Mouse (Mus musculus): ENCODE measurements around the gene Flt4. TPM values are rescaled to one million over a fixed set of nuclear protein-coding genes. Genes with fewer than 3 reads are reported as not detected.

The Flt4 gene
- polyA plus RNA-seq, 1 experiment from 2014 or later = 2.8 TPM

- H3K4me3 ChIP-seq = no peak overlapping the region
- peaks cover 7% of the 10 kb centered on the region for H3K27me3 ChIP-seq (replicated peaks)
- H3K27ac ChIP-seq = no peak overlapping the region
- no peak overlapping the region for H3K4me2 ChIP-seq (replicated peaks)
- H3K4me1 ChIP-seq = no peaks in the 10 kb centered on the region
- H3K9me3 ChIP-seq = no peaks in the 10 kb centered on the region
- no peaks in the 10 kb centered on the region for H3K36me3 ChIP-seq
- H3K9ac ChIP-seq = no peak overlapping the region
- WGBS = 76% methylated on average over 8 of the region's 8 CpGs
- no peak for ATAC-seq (ENCODE audit: low FRiP score, low read depth)
These were observed 9.4 kb downstream of the Flt4 start for GRCm38 (mm10) chr11:49618476-49618875.

- no peak for ATAC-seq (ENCODE audit: low FRiP score, low read depth)
- Histone ChIP-seq H3K9ac (no peak overlapping the region), H3K9me3 (no peaks in the 10 kb centered on the region), H3K27ac (no peak overlapping the region), H3K4me2 (replicated peaks) (no peak overlapping the region), H3K4me1 (no peaks in the 10 kb centered on the region), H3K4me3 (no peak overlapping the region), H3K36me3 (no peaks in the 10 kb centered on the region), H3K27me3 (replicated peaks) (no peaks in the 10 kb centered on the region)
- 85% methylated on average over 5 of the region's 5 CpGs for WGBS
These were observed 12.9 kb downstream of the Flt4 start for GRCm38 (mm10) chr11:49621953-49622352.

GRCm38 (mm10) chr11:49624156-49624555 lies 15.1 kb downstream of the Flt4 start:
- H3K27ac ChIP-seq = no peak overlapping the region
- no peak overlapping the region for H3K4me3 ChIP-seq
- no peaks in the 10 kb centered on the region for H3K9me3 ChIP-seq
- H3K27me3 ChIP-seq (replicated peaks) = no peaks in the 10 kb centered on the region
- 91% methylated on average over 3 of the region's 3 CpGs for WGBS
- no peaks in the 10 kb centered on the region for H3K4me1 ChIP-seq
- H3K9ac ChIP-seq = no peak overlapping the region
- no peak for ATAC-seq (ENCODE audit: low FRiP score, low read depth)
- no peak overlapping the region for H3K4me2 ChIP-seq (replicated peaks)
- no peaks in the 10 kb centered on the region for H3K36me3 ChIP-seq

- WGBS = 66% methylated on average over 15 of the region's 15 CpGs
- H3K4me2 ChIP-seq (replicated peaks) = no peak overlapping the region
- H3K27me3 ChIP-seq (replicated peaks) = no peaks in the 10 kb centered on the region
- no peak overlapping the region for H3K27ac ChIP-seq
- no peak for ATAC-seq (ENCODE audit: low FRiP score, low read depth)
- H3K4me1 ChIP-seq = no peaks in the 10 kb centered on the region
- H3K9ac ChIP-seq = no peak overlapping the region
- H3K9me3 ChIP-seq = no peaks in the 10 kb centered on the region
- no peaks in the 10 kb centered on the region for H3K36me3 ChIP-seq
- no peak overlapping the region for H3K4me3 ChIP-seq
These were observed 16.8 kb downstream of the Flt4 start for GRCm38 (mm10) chr11:49625863-49626262.

- Histone ChIP-seq H3K9me3 (no peaks in the 10 kb centered on the region), H3K27me3 (replicated peaks) (0 out of 2 replicates have a peak, but pooled peaks cover under 1% of the 10 kb centered on the region), H3K4me3 (no peak overlapping the region), H3K4me2 (replicated peaks) (no peak overlapping the region), H3K4me1 (no peaks in the 10 kb centered on the region), H3K27ac (no peak overlapping the region), H3K9ac (no peak overlapping the region), H3K36me3 (no peaks in the 10 kb centered on the region)
- WGBS = 77% methylated on average over 8 of the region's 8 CpGs
- ATAC-seq (ENCODE audit: low FRiP score, low read depth) = no peak
These were observed 17.7 kb downstream of the Flt4 start for GRCm38 (mm10) chr11:49626748-49627147.

GRCm38 (mm10) chr11:49631154-49631553 lies 22.1 kb downstream of the Flt4 start:
- Histone ChIP-seq H3K9ac (no peak overlapping the region), H3K9me3 (no peaks in the 10 kb centered on the region), H3K4me1 (peaks cover 7% of the 10 kb centered on the region; the same call in 1 of the 2 replicates), H3K4me3 (no peak overlapping the region), H3K36me3 (no peaks in the 10 kb centered on the region), H3K27me3 (replicated peaks) (peaks cover 44% of the 10 kb centered on the region), H3K4me2 (replicated peaks) (no peak overlapping the region), H3K27ac (no peak overlapping the region)
- WGBS = 34% methylated on average over 3 of the region's 3 CpGs
- no peak for ATAC-seq (ENCODE audit: low FRiP score, low read depth)

GRCm38 (mm10) chr11:49632256-49632655 lies 23.2 kb downstream of the Flt4 start:
- H3K27ac ChIP-seq = no peak overlapping the region
- WGBS = 81% methylated on average over 2 of the region's 2 CpGs
- peaks cover 7% of the 10 kb centered on the region; the same call in 1 of the 2 replicates for H3K4me1 ChIP-seq
- H3K4me3 ChIP-seq = no peak overlapping the region
- peaks cover 55% of the 10 kb centered on the region for H3K27me3 ChIP-seq (replicated peaks)
- no peak overlapping the region for H3K4me2 ChIP-seq (replicated peaks)
- ATAC-seq (ENCODE audit: low FRiP score, low read depth) = no peak
- no peaks in the 10 kb centered on the region for H3K9me3 ChIP-seq
- no peaks in the 10 kb centered on the region for H3K36me3 ChIP-seq
- no peak overlapping the region for H3K9ac ChIP-seq

GRCm38 (mm10) chr11:49634101-49634500 lies 25.0 kb downstream of the Flt4 start:
- peak overlapping the region; percentile 39 for H3K4me2 ChIP-seq (replicated peaks)
- H3K9me3 ChIP-seq = no peaks in the 10 kb centered on the region
- peaks cover 7% of the 10 kb centered on the region; the same call in 1 of the 2 replicates for H3K4me1 ChIP-seq
- H3K9ac ChIP-seq = no peak overlapping the region
- ATAC-seq (ENCODE audit: low FRiP score, low read depth) = no peak
- H3K27me3 ChIP-seq (replicated peaks) = peaks cover 59% of the 10 kb centered on the region
- 5% methylated on average over 22 of the region's 22 CpGs for WGBS
- no peak overlapping the region for H3K4me3 ChIP-seq
- H3K27ac ChIP-seq = no peak overlapping the region
- H3K36me3 ChIP-seq = no peaks in the 10 kb centered on the region

- H3K4me1 ChIP-seq = peaks cover 7% of the 10 kb centered on the region; the same call in 1 of the 2 replicates
- no peaks in the 10 kb centered on the region for H3K9me3 ChIP-seq
- 76% methylated on average over 6 of the region's 6 CpGs for WGBS
- no peak overlapping the region for H3K9ac ChIP-seq
- H3K4me3 ChIP-seq = no peak overlapping the region
- no peak overlapping the region for H3K4me2 ChIP-seq (replicated peaks)
- no peaks in the 10 kb centered on the region for H3K36me3 ChIP-seq
- H3K27me3 ChIP-seq (replicated peaks) = peaks cover 59% of the 10 kb centered on the region
- H3K27ac ChIP-seq = no peak overlapping the region
- no peak for ATAC-seq (ENCODE audit: low FRiP score, low read depth)
These were observed 26.6 kb downstream of the Flt4 start for GRCm38 (mm10) chr11:49635671-49636070.

- H3K27ac ChIP-seq = no peak overlapping the region
- ATAC-seq (ENCODE audit: low FRiP score, low read depth) = peak; percentile 35; the same call in 1 of the 2 replicates
- H3K36me3 ChIP-seq = no peaks in the 10 kb centered on the region
- 2% methylated on average over 11 of the region's 11 CpGs for WGBS
- no peak overlapping the region for H3K9ac ChIP-seq
- H3K27me3 ChIP-seq (replicated peaks) = peaks cover 59% of the 10 kb centered on the region
- H3K4me1 ChIP-seq = peaks cover 7% of the 10 kb centered on the region; the same call in 1 of the 2 replicates
- H3K4me2 ChIP-seq (replicated peaks) = peak overlapping the region; percentile 24
- no peak overlapping the region for H3K4me3 ChIP-seq
- H3K9me3 ChIP-seq = no peaks in the 10 kb centered on the region
These were observed 27.4 kb downstream of the Flt4 start for GRCm38 (mm10) chr11:49636449-49636848.

GRCm38 (mm10) chr11:49645677-49646076 lies 36.6 kb downstream of the Flt4 start:
- Histone ChIP-seq H3K27me3 (replicated peaks) (no peaks in the 10 kb centered on the region), H3K36me3 (no peaks in the 10 kb centered on the region), H3K4me3 (no peak overlapping the region), H3K4me1 (no peaks in the 10 kb centered on the region), H3K27ac (no peak overlapping the region), H3K4me2 (replicated peaks) (no peak overlapping the region), H3K9me3 (no peaks in the 10 kb centered on the region), H3K9ac (no peak overlapping the region)
- WGBS = 59% methylated on average over 8 of the region's 8 CpGs
- no peak for ATAC-seq (ENCODE audit: low FRiP score, low read depth)

- Histone ChIP-seq H3K27me3 (replicated peaks) (no peaks in the 10 kb centered on the region), H3K9me3 (no peaks in the 10 kb centered on the region), H3K4me1 (peaks cover 7% of the 10 kb centered on the region; the same call in 1 of the 2 replicates), H3K4me3 (no peak overlapping the region), H3K9ac (no peak overlapping the region), H3K27ac (no peak overlapping the region), H3K36me3 (no peaks in the 10 kb centered on the region), H3K4me2 (replicated peaks) (no peak overlapping the region)
- no peak for ATAC-seq (ENCODE audit: low FRiP score, low read depth)
- 63% methylated on average over 18 of the region's 18 CpGs for WGBS
These were observed 41.3 kb downstream of the Flt4 start for GRCm38 (mm10) chr11:49650113-49650993.

Data from neural tube, embryonic 12.5 days (tissue).